Mouse (Mus musculus): ENCODE data around the gene 4930438A08Rik. TPM values are rescaled to one million over a fixed set of nuclear protein-coding genes. Genes with fewer than 3 reads are reported as not detected.

The 4930438A08Rik gene
- polyA plus RNA-seq, 1 experiment from 2014 or later = not detected

- H3K9ac ChIP-seq (ENCODE audit: low read depth, low read length) = no peak overlapping the region
- no peak overlapping the region for H3K4me2 ChIP-seq (replicated peaks; ENCODE audit: low read depth, low read length)
- H3K36me3 ChIP-seq (ENCODE audit: control insufficient read depth, insufficient read depth, low read length) = no peaks in the 10 kb centered on the region
- H3K27ac ChIP-seq (ENCODE audit: low read depth, low read length) = no peak overlapping the region
- no peak for ATAC-seq (ENCODE audit: low FRiP score, low TSS enrichment)
- H3K27me3 ChIP-seq (ENCODE audit: control insufficient read depth, insufficient read depth, low read length) = no peaks in the 10 kb centered on the region
- H3K4me1 ChIP-seq (ENCODE audit: control insufficient read depth, insufficient read depth, low read length) = no peaks in the 10 kb centered on the region
- H3K4me3 ChIP-seq (ENCODE audit: low read length) = no peak overlapping the region
- WGBS = 71% methylated on average over 2 of the region's 2 CpGs
- no peaks in the 10 kb centered on the region for H3K9me3 ChIP-seq (ENCODE audit: control insufficient read depth, low read length)
Observed at GRCm38 (mm10) chr11:58263516-58263915, 11.1 kb upstream of the 4930438A08Rik start.

- no peak overlapping the region for H3K9ac ChIP-seq (ENCODE audit: low read depth, low read length)
- WGBS = 84% methylated on average over 9 of the region's 9 CpGs
- no peak for ATAC-seq (ENCODE audit: low FRiP score, low TSS enrichment)
- H3K27ac ChIP-seq (ENCODE audit: low read depth, low read length) = no peak overlapping the region
- no peaks in the 10 kb centered on the region for H3K27me3 ChIP-seq (ENCODE audit: control insufficient read depth, insufficient read depth, low read length)
- no peaks in the 10 kb centered on the region for H3K9me3 ChIP-seq (ENCODE audit: control insufficient read depth, low read length)
- no peak overlapping the region for H3K4me3 ChIP-seq (ENCODE audit: low read length)
- no peak overlapping the region for H3K4me2 ChIP-seq (replicated peaks; ENCODE audit: low read depth, low read length)
- H3K4me1 ChIP-seq (ENCODE audit: control insufficient read depth, insufficient read depth, low read length) = no peaks in the 10 kb centered on the region
- H3K36me3 ChIP-seq (ENCODE audit: control insufficient read depth, insufficient read depth, low read length) = no peaks in the 10 kb centered on the region
Observed at GRCm38 (mm10) chr11:58264546-58264945, 10.1 kb upstream of the 4930438A08Rik start.

GRCm38 (mm10) chr11:58268285-58268684 is 6.3 kb upstream of the 4930438A08Rik start:
- Histone ChIP-seq H3K36me3 (ENCODE audit: control insufficient read depth, insufficient read depth, low read length) (no peaks in the 10 kb centered on the region), H3K4me3 (ENCODE audit: low read length) (no peak overlapping the region), H3K9ac (ENCODE audit: low read depth, low read length) (no peak overlapping the region), H3K9me3 (ENCODE audit: control insufficient read depth, low read length) (no peaks in the 10 kb centered on the region), H3K27me3 (ENCODE audit: control insufficient read depth, insufficient read depth, low read length) (peaks cover 5% of the 10 kb centered on the region; the same call in 1 of the 2 replicates), H3K4me1 (ENCODE audit: control insufficient read depth, insufficient read depth, low read length) (no peaks in the 10 kb centered on the region), H3K4me2 (replicated peaks; ENCODE audit: low read depth, low read length) (no peak overlapping the region), H3K27ac (ENCODE audit: low read depth, low read length) (no peak overlapping the region)
- ATAC-seq (ENCODE audit: low FRiP score, low TSS enrichment) = no peak
- 87% methylated on average over 3 of the region's 3 CpGs for WGBS

GRCm38 (mm10) chr11:58275756-58276155 is 1.2 kb downstream of the 4930438A08Rik start:
- no peak overlapping the region for H3K4me3 ChIP-seq (ENCODE audit: low read length)
- no peaks in the 10 kb centered on the region for H3K4me1 ChIP-seq (ENCODE audit: control insufficient read depth, insufficient read depth, low read length)
- no peak overlapping the region for H3K4me2 ChIP-seq (replicated peaks; ENCODE audit: low read depth, low read length)
- H3K9me3 ChIP-seq (ENCODE audit: control insufficient read depth, low read length) = no peaks in the 10 kb centered on the region
- no peaks in the 10 kb centered on the region for H3K36me3 ChIP-seq (ENCODE audit: control insufficient read depth, insufficient read depth, low read length)
- H3K27ac ChIP-seq (ENCODE audit: low read depth, low read length) = no peak overlapping the region
- WGBS = 77% methylated on average over 4 of the region's 4 CpGs
- ATAC-seq (ENCODE audit: low FRiP score, low TSS enrichment) = no peak
- H3K27me3 ChIP-seq (ENCODE audit: control insufficient read depth, insufficient read depth, low read length) = peaks cover 5% of the 10 kb centered on the region; the same call in 1 of the 2 replicates
- H3K9ac ChIP-seq (ENCODE audit: low read depth, low read length) = no peak overlapping the region

- Histone ChIP-seq H3K27ac (ENCODE audit: low read depth, low read length) (no peak overlapping the region), H3K9ac (ENCODE audit: low read depth, low read length) (no peak overlapping the region), H3K4me3 (ENCODE audit: low read length) (no peak overlapping the region), H3K9me3 (ENCODE audit: control insufficient read depth, low read length) (no peaks in the 10 kb centered on the region), H3K4me2 (replicated peaks; ENCODE audit: low read depth, low read length) (no peak overlapping the region), H3K27me3 (ENCODE audit: control insufficient read depth, insufficient read depth, low read length) (no peaks in the 10 kb centered on the region), H3K36me3 (ENCODE audit: control insufficient read depth, insufficient read depth, low read length) (no peaks in the 10 kb centered on the region), H3K4me1 (ENCODE audit: control insufficient read depth, insufficient read depth, low read length) (no peaks in the 10 kb centered on the region)
- no peak for ATAC-seq (ENCODE audit: low FRiP score, low TSS enrichment)
- WGBS = 90% methylated on average over 13 of the region's 13 CpGs
Observed at GRCm38 (mm10) chr11:58281970-58282496, 7.4 kb downstream of the 4930438A08Rik start.

- Histone ChIP-seq H3K4me2 (replicated peaks; ENCODE audit: low read depth, low read length) (no peak overlapping the region), H3K27me3 (ENCODE audit: control insufficient read depth, insufficient read depth, low read length) (no peaks in the 10 kb centered on the region), H3K36me3 (ENCODE audit: control insufficient read depth, insufficient read depth, low read length) (no peaks in the 10 kb centered on the region), H3K27ac (ENCODE audit: low read depth, low read length) (no peak overlapping the region), H3K4me1 (ENCODE audit: control insufficient read depth, insufficient read depth, low read length) (no peaks in the 10 kb centered on the region), H3K9me3 (ENCODE audit: control insufficient read depth, low read length) (no peaks in the 10 kb centered on the region), H3K4me3 (ENCODE audit: low read length) (no peak overlapping the region), H3K9ac (ENCODE audit: low read depth, low read length) (no peak overlapping the region)
- WGBS = 88% methylated on average over 5 of the region's 5 CpGs
- ATAC-seq (ENCODE audit: low FRiP score, low TSS enrichment) = no peak
Observed at GRCm38 (mm10) chr11:58282518-58282917, 7.9 kb downstream of the 4930438A08Rik start.

GRCm38 (mm10) chr11:58289992-58290682 is 15.5 kb downstream of the 4930438A08Rik start:
- H3K9ac ChIP-seq (ENCODE audit: low read depth, low read length) = no peak overlapping the region
- no peaks in the 10 kb centered on the region for H3K4me1 ChIP-seq (ENCODE audit: control insufficient read depth, insufficient read depth, low read length)
- no peaks in the 10 kb centered on the region for H3K9me3 ChIP-seq (ENCODE audit: control insufficient read depth, low read length)
- H3K27ac ChIP-seq (ENCODE audit: low read depth, low read length) = no peak overlapping the region
- H3K27me3 ChIP-seq (ENCODE audit: control insufficient read depth, insufficient read depth, low read length) = no peaks in the 10 kb centered on the region
- H3K4me2 ChIP-seq (replicated peaks; ENCODE audit: low read depth, low read length) = no peak overlapping the region
- WGBS = 78% methylated on average over 9 of the region's 9 CpGs
- H3K4me3 ChIP-seq (ENCODE audit: low read length) = no peak overlapping the region
- no peaks in the 10 kb centered on the region for H3K36me3 ChIP-seq (ENCODE audit: control insufficient read depth, insufficient read depth, low read length)
- ATAC-seq (ENCODE audit: low FRiP score, low TSS enrichment) = no peak

- H3K4me2 ChIP-seq (replicated peaks; ENCODE audit: low read depth, low read length) = no peak overlapping the region
- no peaks in the 10 kb centered on the region for H3K9me3 ChIP-seq (ENCODE audit: control insufficient read depth, low read length)
- no peaks in the 10 kb centered on the region for H3K4me1 ChIP-seq (ENCODE audit: control insufficient read depth, insufficient read depth, low read length)
- H3K27ac ChIP-seq (ENCODE audit: low read depth, low read length) = no peak overlapping the region
- H3K36me3 ChIP-seq (ENCODE audit: control insufficient read depth, insufficient read depth, low read length) = no peaks in the 10 kb centered on the region
- H3K4me3 ChIP-seq (ENCODE audit: low read length) = no peak overlapping the region
- 90% methylated on average over 4 of the region's 4 CpGs for WGBS
- ATAC-seq (ENCODE audit: low FRiP score, low TSS enrichment) = no peak
- H3K9ac ChIP-seq (ENCODE audit: low read depth, low read length) = no peak overlapping the region
- H3K27me3 ChIP-seq (ENCODE audit: control insufficient read depth, insufficient read depth, low read length) = no peaks in the 10 kb centered on the region
Observed at GRCm38 (mm10) chr11:58290812-58291211, 16.2 kb downstream of the 4930438A08Rik start.

- no peaks in the 10 kb centered on the region for H3K36me3 ChIP-seq (ENCODE audit: control insufficient read depth, insufficient read depth, low read length)
- H3K9me3 ChIP-seq (ENCODE audit: control insufficient read depth, low read length) = no peaks in the 10 kb centered on the region
- H3K27ac ChIP-seq (ENCODE audit: low read depth, low read length) = no peak overlapping the region
- no peaks in the 10 kb centered on the region for H3K4me1 ChIP-seq (ENCODE audit: control insufficient read depth, insufficient read depth, low read length)
- ATAC-seq (ENCODE audit: low FRiP score, low TSS enrichment) = no peak
- H3K9ac ChIP-seq (ENCODE audit: low read depth, low read length) = no peak overlapping the region
- no peak overlapping the region for H3K4me2 ChIP-seq (replicated peaks; ENCODE audit: low read depth, low read length)
- no peaks in the 10 kb centered on the region for H3K27me3 ChIP-seq (ENCODE audit: control insufficient read depth, insufficient read depth, low read length)
- WGBS = 61% methylated on average over 4 of the region's 4 CpGs
- H3K4me3 ChIP-seq (ENCODE audit: low read length) = no peak overlapping the region
Observed at GRCm38 (mm10) chr11:58292791-58293190, 18.2 kb downstream of the 4930438A08Rik start.
